Comparison of ENCODE assay signal across 8 mouse cellular contexts in the genomic region with DNA sequence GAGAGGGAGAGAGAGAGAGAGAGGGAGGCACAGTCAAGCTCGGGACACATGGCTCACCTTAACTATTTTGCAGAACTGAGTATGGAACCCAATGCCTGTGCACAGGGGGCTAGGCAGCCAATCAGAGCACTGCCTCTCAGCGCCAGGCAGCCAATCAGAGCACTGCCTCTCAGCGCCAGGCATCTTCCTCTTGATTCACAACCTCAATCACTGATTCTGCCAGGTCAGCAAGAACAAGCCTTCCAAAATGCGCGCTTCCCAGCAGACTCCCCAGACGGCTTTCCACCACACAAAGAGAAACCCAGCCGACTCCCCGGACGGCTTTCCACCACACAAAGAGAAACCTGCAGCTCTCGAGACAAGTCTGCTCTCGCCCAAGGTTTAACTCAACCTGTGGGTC. TPM values are rescaled to one million over a fixed set of nuclear protein-coding genes. Genes with fewer than 3 reads are reported as not detected.
DNase-seq lines count a peak whose midpoint lies in the region; ATAC-seq and TF ChIP-seq lines count a peak whose summit lies in the region.

No protein-coding gene starts in this region.

- no peak overlapping the region for H3K4me3 ChIP-seq in heart, embryonic 14.5 days (ENCODE audit: control insufficient read depth in 1 of 2, insufficient read depth in 1 of 2, low read depth in 1 of 2, low read length in 2 of 2)
- H3K4me3 ChIP-seq in ES-E14 (ENCODE audit: insufficient read depth in 1 of 2, low read depth in 1 of 2, low read length in 2 of 2, poor library complexity in 1 of 2, severe bottlenecking in 1 of 2), result peak overlapping the region in 1 of 2 experiments; percentile 44; a peak in 2 of 4 replicates
- no peak overlapping the region for H3K4me3 ChIP-seq in embryonic facial prominence, embryonic 14.5 days (ENCODE audit: low read depth, low read length)

- no peaks in the 10 kb centered on the region for H3K27me3 ChIP-seq in heart, embryonic 14.5 days (ENCODE audit: control insufficient read depth, insufficient read depth, low read length)
- no peaks in the 10 kb centered on the region for H3K27me3 ChIP-seq in embryonic facial prominence, embryonic 14.5 days (replicated peaks; ENCODE audit: control insufficient read depth, insufficient read depth, low read length)

- H3K27ac ChIP-seq in heart, embryonic 14.5 days (replicated peaks in 1 of 2; ENCODE audit: control insufficient read depth in 1 of 2, insufficient read depth in 1 of 2, low read depth in 2 of 2, low read length in 2 of 2), result no peak overlapping the region
- H3K27ac ChIP-seq in ES-E14 (ENCODE audit: insufficient read depth, low read depth, low read length, poor library complexity, severe bottlenecking), result no peak overlapping the region
- H3K27ac ChIP-seq in embryonic facial prominence, embryonic 14.5 days (replicated peaks; ENCODE audit: low read depth, low read length), result no peak overlapping the region

- 15% methylated on average over 11 of the region's 11 CpGs for WGBS in heart, embryonic 14.5 days
- 16% methylated on average over 11 of the region's 11 CpGs for WGBS in embryonic facial prominence, embryonic 14.5 days

- H3K36me3 ChIP-seq in heart, embryonic 14.5 days (ENCODE audit: control insufficient read depth, insufficient read depth, low read length), result peaks cover 45% of the 10 kb centered on the region
- H3K36me3 ChIP-seq in ES-E14 (ENCODE audit: control insufficient read depth, insufficient read depth, low read length, poor library complexity, severe bottlenecking), result peaks cover 2% of the 10 kb centered on the region; the same call in 1 of the 2 replicates
- H3K36me3 ChIP-seq in embryonic facial prominence, embryonic 14.5 days (ENCODE audit: control insufficient read depth, insufficient read depth, low read length), result peaks cover 36% of the 10 kb centered on the region

- ATAC-seq in heart, embryonic 14.5 days (ENCODE audit: insufficient number of reproducible peaks, insufficient read depth, low FRiP score, low read depth), result no peak
- ATAC-seq in embryonic facial prominence, embryonic 14.5 days (ENCODE audit: low read depth), result peak; percentile 78

- in situ Hi-C loops in ES-E14 (cut with MboI; ENCODE audit: low sequenced_read_pairs in 2 of 2, unreplicated experiment in 2 of 2), result no loop called here

- peak overlapping the region; percentile 38 for H3K4me2 ChIP-seq in heart, embryonic 14.5 days (ENCODE audit: low read length)
- H3K4me2 ChIP-seq in embryonic facial prominence, embryonic 14.5 days (ENCODE audit: low read depth, low read length), result peak overlapping the region; percentile 16

- H3K9me3 ChIP-seq in heart, embryonic 14.5 days (ENCODE audit: control insufficient read depth, low read length), result no peaks in the 10 kb centered on the region
- no peaks in the 10 kb centered on the region for H3K9me3 ChIP-seq in ES-E14 (ENCODE audit: control insufficient read depth, insufficient read depth, low read depth, low read length)
- H3K9me3 ChIP-seq in embryonic facial prominence, embryonic 14.5 days (ENCODE audit: control insufficient read depth, low read length), result no peaks in the 10 kb centered on the region

- H3K4me1 ChIP-seq in heart, embryonic 14.5 days (ENCODE audit: control insufficient read depth in 2 of 2, insufficient read depth in 2 of 2, low read length in 2 of 2), result peaks cover 11 to 12% of the 10 kb centered on the region in 2 experiments
- peaks cover 0 to 3% of the 10 kb centered on the region in 2 experiments; a peak in 2 of 4 replicates for H3K4me1 ChIP-seq in ES-E14 (ENCODE audit: control insufficient read depth in 2 of 2, insufficient read depth in 2 of 2, low read length in 2 of 2, poor library complexity in 1 of 2)
- H3K4me1 ChIP-seq in embryonic facial prominence, embryonic 14.5 days (ENCODE audit: control insufficient read depth, insufficient read depth, low read length), result no peaks in the 10 kb centered on the region; the same call in 1 of the 2 replicates

- no peak overlapping the region for H3K9ac ChIP-seq in heart, embryonic 14.5 days (ENCODE audit: low read length)
- H3K9ac ChIP-seq in ES-E14 (ENCODE audit: insufficient read depth, low read depth, low read length, poor library complexity, severe bottlenecking), result no peak overlapping the region
- H3K9ac ChIP-seq in embryonic facial prominence, embryonic 14.5 days (ENCODE audit: low read depth, low read length), result no peak overlapping the region

- DNase-seq in heart, adult 18-20 months, result no peak
- DNase-seq in ES-E14 (ENCODE audit: low read depth, low spot score) (peak; percentile 36), MN1 (ENCODE audit: low spot score) (no peak)
- DNase-seq in embryonic facial prominence, embryonic 14.5 days (ENCODE audit: low spot score), result peak; percentile 72
- peak; percentile 54 to 56 for DNase-seq in left cerebral cortex, postnatal 10 days (ENCODE audit: extremely low spot score in 1 of 2, low spot score in 2 of 2)
- DNase-seq in right cerebral cortex, postnatal 14 days, result peak; percentile 53
- no peak for DNase-seq in spleen, postnatal 36 days (ENCODE audit: low spot score in 2 of 2)

- intact Hi-C loops in left cerebral cortex, postnatal 10 days (cut with DNase I), result no loop called here

TF ChIP-seq in ES-E14, 5 proteins besides CTCF, POLR2A, EP300 and RAD21:
- TF ChIP-seq ZC3H11A (IDR thresholded peaks at IDR 0.05; ENCODE audit: borderline replicate concordance, low read depth, low read length) (no peak), HCFC1 (IDR thresholded peaks at IDR 0.05; ENCODE audit: borderline replicate concordance, insufficient read depth, low read length) (no peak), CHD2 (IDR thresholded peaks at IDR 0.05; ENCODE audit: low read depth, low read length) (0 out of 2 replicates have a peak, but pooled peaks have one; percentile 27), ZNF384 (IDR thresholded peaks at IDR 0.05; ENCODE audit: low read depth, low read length) (no peak), MAFK (IDR thresholded peaks at IDR 0.05; ENCODE audit: insufficient read depth, low read depth, low read length) (peak; percentile 97)

RNA-seq across cellular contexts. Expression of a gene that starts 11.6 kb away (rescaled TPM):
- polyA plus RNA-seq in heart, embryonic 14.5 days (2014; fragmentation: Nextera tagmentation; extraction: Ambion mirVana), result not detected in 2 replicates
- under 1 TPM in 1 of 2 experiments, not detected in 1; 0.21 TPM for total RNA-seq in heart, adult 18-20 months (2021)
- 0.18 TPM in 1 of 2 replicates, not detected in the other for total RNA-seq in ES-E14 (2012; rRNA removed)
- polyA plus RNA-seq in embryonic facial prominence, embryonic 14.5 days (2014; fragmentation: Nextera tagmentation; extraction: Ambion mirVana), result 0.08 and 0.24 TPM in 2 replicates
- not detected for total RNA-seq in left cerebral cortex, postnatal 10 days (2021)

RNA-seq across cellular contexts. Expression of a gene that starts 23.6 kb away (rescaled TPM):
- polyA plus RNA-seq in heart, embryonic 14.5 days (2014; fragmentation: Nextera tagmentation; extraction: Ambion mirVana), result 144 and 148 TPM in 2 replicates
- total RNA-seq in heart, adult 18-20 months (2021), result 100 to 1,000 TPM; 137 to 145 TPM
- total RNA-seq in ES-E14 (2012; rRNA removed), result 58.1 and 76.4 TPM in 2 replicates
- polyA plus RNA-seq in embryonic facial prominence, embryonic 14.5 days (2014; fragmentation: Nextera tagmentation; extraction: Ambion mirVana), result 212 and 218 TPM in 2 replicates
- total RNA-seq in left cerebral cortex, postnatal 10 days (2021), result 10 to 100 TPM; 96.8 to 98.6 TPM

Comparison
In these comparisons a context has a peak if more than half of its experiments do, and no peak if none do; other contexts are left out.
1. DNase-seq: peak in ES-E14 (single experiment), embryonic facial prominence, embryonic 14.5 days (single experiment), left cerebral cortex, postnatal 10 days (2 of 2) and right cerebral cortex, postnatal 14 days (single experiment); none in heart, adult 18-20 months (0 of 2), MN1 (single experiment) and spleen, postnatal 36 days (0 of 2).